Mouse (Mus musculus) liver, embryonic 13.5 days (tissue): ENCODE measurements around the gene Igf2r. TPM values are rescaled to one million over a fixed set of nuclear protein-coding genes. Genes with fewer than 3 reads are reported as not detected.

ENCODE experiments used
- ATAC-seq: fragments of 200-750 bp; cut with Nextera tagmentation; 2 replicates; pipeline ENCODE4 v1.8.0; 2017; ENCODE audit warnings: low read depth, mild to moderate bottlenecking, moderate number of reproducible peaks, moderate library complexity
- DNase-seq: peaks from one replicate; pipeline ENCODE4 v3.0.0; 2022
- H3K27ac ChIP-seq: fragments of 300-500 bp; sonication (generic); 2 replicates; pipeline ENCODE4 v1.5.1; 2015; ENCODE audit warnings: moderate library complexity, mild to moderate bottlenecking, inconsistent platforms
- H3K27me3 ChIP-seq: fragments of 300-500 bp; sonication (generic); 2 replicates; pipeline ENCODE4 v1.6.1; 2015; ENCODE audit warnings: mild to moderate bottlenecking, inconsistent platforms
- H3K36me3 ChIP-seq: fragments of 300-500 bp; sonication (generic); 2 replicates; pipeline ENCODE4 v1.6.1; 2015; ENCODE audit warnings: mild to moderate bottlenecking, inconsistent platforms
- H3K4me1 ChIP-seq: fragments of 300-500 bp; sonication (generic); replicated peaks from 2 replicates; pipeline ENCODE4 v1.6.1; 2015; ENCODE audit warnings: inconsistent platforms
- H3K4me2 ChIP-seq: fragments of 300-500 bp; sonication (generic); 2 replicates; pipeline ENCODE4 v1.6.1; 2015; ENCODE audit warnings: inconsistent platforms, mild to moderate bottlenecking, moderate library complexity
- H3K4me3 ChIP-seq: fragments of 300-500 bp; sonication (generic); replicated peaks from 2 replicates; pipeline ENCODE4 v1.5.1; 2015; ENCODE audit warnings: mild to moderate bottlenecking, inconsistent platforms
- H3K9ac ChIP-seq: fragments of 300-500 bp; sonication (generic); 2 replicates; pipeline ENCODE4 v1.6.1; 2015; ENCODE audit warnings: mild to moderate bottlenecking, inconsistent platforms
- H3K9me3 ChIP-seq: fragments of 300-500 bp; sonication (generic); replicated peaks from 2 replicates; pipeline ENCODE4 v1.6.1; 2016; ENCODE audit warnings: inconsistent platforms
- WGBS: fragments of 180-500 bp; shearing (Covaris S2); methylation state at CpG from one replicate; pipeline ENCODE4 v1.1.7; 2015; ENCODE audit not compliant: insufficient replicate concordance; 5-methylcytosine and 5-hydroxymethylcytosine counted together
- polyA plus RNA-seq: library from polyadenylated mRNA; unstranded; fragments of >200 nt; fragmentation: Nextera tagmentation; extraction: Ambion mirVana; gene quantifications from 2 replicates; pipeline ENCODE4 v1.2.1, GENCODE M21; 2015

Igf2r gene
- polyA plus RNA-seq: 13.8 and 17.4 TPM in 2 replicates

DNA sequence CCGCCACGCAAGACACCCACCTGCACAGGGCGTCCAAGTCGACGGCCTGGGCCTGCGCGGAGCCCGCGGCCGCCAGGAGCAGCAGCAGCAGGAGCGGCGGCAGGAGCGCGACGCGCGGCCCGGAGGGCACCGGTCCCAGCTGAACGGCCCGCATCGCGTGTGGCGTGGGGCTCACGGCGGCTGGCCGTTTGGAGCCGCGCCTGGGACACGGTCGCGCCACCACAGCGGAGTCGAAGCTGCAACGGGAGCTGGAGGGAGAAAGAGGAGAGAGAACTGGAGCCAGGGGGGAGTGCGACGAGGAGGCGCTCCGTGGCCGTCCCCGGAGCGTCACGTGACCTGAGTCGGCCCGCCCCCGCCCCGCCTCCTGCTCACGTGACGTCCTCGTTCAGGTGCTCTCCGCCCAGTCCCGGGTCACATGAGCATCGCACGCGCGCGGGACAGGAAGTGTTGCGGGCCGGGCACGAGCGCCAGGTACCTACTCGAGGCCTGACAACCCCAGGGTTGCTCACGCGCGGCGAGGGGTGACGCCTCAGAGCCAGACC is at the start of gene Igf2r:
TSS of gene Igf2r (minus strand) at position 285 of the 542 bp plus-strand sequence.
- Histone ChIP-seq H3K27ac (peak within 1 kb of the TSS; percentile 61), H3K4me2 (peak within 1 kb of the TSS; percentile 90), H3K4me1 (peaks cover 44% of the 10 kb centered on the region; the same call in 1 of the 2 replicates), H3K9me3 (no peaks in the 10 kb centered on the region), H3K27me3 (no peaks in the 10 kb centered on the region; the same call in 1 of the 2 replicates), H3K9ac (peak within 1 kb of the TSS; percentile 83), H3K36me3 (peaks cover 25% of the 10 kb centered on the region), H3K4me3 (peak within 1 kb of the TSS; percentile 73)
- ATAC-seq (peak; percentile 86), DNase-seq (peak; percentile 75)
- 38% methylated on average over 67 of the region's 67 CpGs for WGBS

- H3K9me3 ChIP-seq: peaks cover 9% of the 10 kb centered on the region; the same call in 1 of the 2 replicates
- H3K4me1 ChIP-seq: peaks cover 13% of the 10 kb centered on the region
- no peak overlapping the region for H3K9ac ChIP-seq
- 29% methylated on average over 4 of the region's 4 CpGs for WGBS
- H3K27ac ChIP-seq: 0 out of 2 replicates have a peak overlapping the region, but pooled peaks have one; percentile 47
- H3K27me3 ChIP-seq: no peaks in the 10 kb centered on the region
- ATAC-seq (peak; percentile 92), DNase-seq (peak; percentile 35)
- H3K4me3 ChIP-seq: no peak overlapping the region
- H3K4me2 ChIP-seq: no peak overlapping the region
- peaks cover 44% of the 10 kb centered on the region for H3K36me3 ChIP-seq
Measured at GRCm38 (mm10) chr17:12815885-12816284, 46.4 kb upstream of the Igf2r start.

DNA sequence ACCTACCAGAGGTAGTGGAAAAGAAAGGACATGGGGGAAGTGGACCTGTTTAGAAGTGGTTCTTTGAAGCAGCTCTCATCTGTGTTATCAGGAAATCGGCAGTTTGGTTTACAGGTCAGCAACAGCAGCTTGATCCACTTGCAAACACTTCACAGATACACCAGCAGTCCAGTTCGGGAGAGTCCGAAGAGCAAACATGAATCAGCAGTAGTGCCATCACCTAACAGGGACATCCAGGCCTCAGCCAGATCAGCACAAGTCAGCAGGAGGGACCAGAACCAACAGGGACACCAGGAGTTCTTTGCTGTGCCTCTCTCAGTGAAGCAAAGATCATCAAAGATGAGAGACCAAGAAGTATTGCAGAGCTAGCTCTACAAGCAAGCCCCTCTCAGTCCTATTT is 45.0 kb upstream of the Igf2r start:
- ATAC-seq (no peak), DNase-seq (no peak)
- Histone ChIP-seq H3K36me3 (peaks cover 37% of the 10 kb centered on the region), H3K9ac (no peak overlapping the region), H3K27me3 (no peaks in the 10 kb centered on the region), H3K4me2 (no peak overlapping the region), H3K4me3 (no peak overlapping the region), H3K27ac (no peak overlapping the region), H3K9me3 (0 out of 2 replicates have a peak, but pooled peaks cover under 1% of the 10 kb centered on the region), H3K4me1 (peaks cover 21% of the 10 kb centered on the region)
- 61% methylated on average over 3 of the region's 3 CpGs for WGBS

DNA sequence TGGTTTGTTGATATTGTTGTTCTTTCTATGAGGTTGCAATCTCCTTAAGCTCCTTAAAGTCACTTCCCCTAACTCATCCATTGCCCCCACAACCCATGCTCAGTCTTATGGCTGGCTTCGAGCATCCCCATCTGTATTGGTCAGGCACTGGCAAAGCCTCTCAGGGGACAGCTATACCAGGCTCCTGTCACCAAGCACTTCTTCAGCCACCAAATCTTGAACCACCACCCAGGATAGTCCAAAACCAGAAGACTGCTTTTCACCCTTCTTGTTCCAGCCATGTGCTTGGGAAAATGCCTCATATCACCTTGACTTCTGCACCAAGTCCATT is 41.5 kb upstream of the Igf2r start:
- 59% methylated on average over 1 of the region's 1 CpGs for WGBS
- no peak overlapping the region for H3K27ac ChIP-seq
- H3K4me2 ChIP-seq: no peak overlapping the region
- H3K4me1 ChIP-seq: peaks cover 14% of the 10 kb centered on the region
- no peaks in the 10 kb centered on the region for H3K9me3 ChIP-seq
- no peak for ATAC-seq
- no peaks in the 10 kb centered on the region for H3K27me3 ChIP-seq
- DNase-seq: no peak
- no peak overlapping the region for H3K9ac ChIP-seq
- H3K36me3 ChIP-seq: peaks cover 16% of the 10 kb centered on the region
- no peak overlapping the region for H3K4me3 ChIP-seq

DNA sequence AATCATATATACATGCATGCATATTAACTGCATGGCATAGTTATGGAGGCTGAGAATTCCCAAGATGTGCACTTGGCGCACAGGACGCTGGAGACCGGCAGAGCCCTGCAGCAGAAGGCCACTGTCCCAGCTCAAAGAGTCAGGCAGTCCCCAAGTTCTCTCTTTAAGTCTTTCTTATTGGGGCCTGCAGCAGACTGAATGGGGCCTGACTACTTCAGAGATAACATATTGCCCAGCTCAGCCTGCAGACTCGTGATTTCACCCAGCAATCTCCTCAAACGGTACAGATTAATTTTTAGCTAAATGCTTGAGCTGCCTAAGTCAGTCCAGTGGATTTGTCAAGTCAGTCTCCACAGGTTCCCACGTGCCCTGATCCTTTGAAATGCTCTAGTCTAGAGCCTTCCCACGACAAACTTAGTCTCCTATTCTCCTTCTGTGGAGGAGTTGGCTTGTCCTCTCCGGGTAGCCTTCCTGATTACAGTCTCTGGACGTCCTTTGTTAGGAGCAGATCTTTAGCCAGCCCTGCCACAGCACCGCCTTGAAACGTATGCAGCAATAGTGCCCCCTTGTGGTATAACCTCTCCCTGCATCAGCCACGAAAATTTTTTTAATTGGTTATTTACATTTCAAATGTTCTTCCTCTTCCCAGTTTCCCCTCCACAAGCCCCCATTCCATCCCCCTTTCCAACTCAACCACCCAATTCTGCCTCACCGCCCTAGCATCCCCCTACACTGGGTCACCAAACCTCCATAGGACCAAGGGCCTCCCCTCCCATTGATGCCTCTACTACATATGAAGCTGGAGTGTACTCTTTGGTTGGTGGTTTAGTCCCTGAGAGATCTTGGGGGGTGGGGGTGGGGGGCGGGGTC is 40.9 kb upstream of the Igf2r start:
- ATAC-seq (peak; percentile 65), DNase-seq (peak; percentile 24)
- Histone ChIP-seq H3K4me2 (no peak overlapping the region), H3K36me3 (peaks cover 16% of the 10 kb centered on the region), H3K4me1 (peaks cover 8% of the 10 kb centered on the region), H3K9ac (no peak overlapping the region), H3K27ac (no peak overlapping the region), H3K4me3 (no peak overlapping the region), H3K9me3 (no peaks in the 10 kb centered on the region), H3K27me3 (no peaks in the 10 kb centered on the region)
- WGBS: 18% methylated on average over 14 of the region's 14 CpGs

DNA sequence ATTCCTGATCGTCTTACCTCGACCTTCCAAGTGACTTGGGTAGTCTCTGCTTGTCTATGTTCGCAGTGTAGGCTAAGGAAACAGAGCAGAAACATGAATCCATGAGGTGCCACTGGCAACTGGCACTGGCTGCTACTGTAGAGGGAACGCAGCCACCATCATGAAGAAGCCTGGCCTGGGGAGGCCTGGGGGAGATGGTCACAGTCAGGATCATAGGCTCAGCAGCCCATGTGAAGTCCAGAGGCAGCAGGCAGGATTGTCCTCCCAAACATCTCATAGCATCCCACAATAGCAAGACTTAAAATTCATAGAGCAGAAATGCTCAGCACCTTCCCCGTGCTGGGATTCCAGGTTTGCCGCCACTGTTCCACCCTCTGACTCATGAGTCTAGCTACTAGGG is 39.4 kb upstream of the Igf2r start:
- Histone ChIP-seq H3K36me3 (peaks cover 4% of the 10 kb centered on the region; the same call in 1 of the 2 replicates), H3K4me1 (peaks cover 8% of the 10 kb centered on the region), H3K27ac (no peak overlapping the region), H3K9ac (no peak overlapping the region), H3K9me3 (no peaks in the 10 kb centered on the region), H3K4me2 (no peak overlapping the region), H3K27me3 (no peaks in the 10 kb centered on the region), H3K4me3 (no peak overlapping the region)
- no peak for DNase-seq
- ATAC-seq: no peak
- 73% methylated on average over 6 of the region's 6 CpGs for WGBS

- Histone ChIP-seq H3K4me1 (no peaks in the 10 kb centered on the region), H3K4me3 (no peak overlapping the region), H3K4me2 (no peak overlapping the region), H3K36me3 (no peaks in the 10 kb centered on the region), H3K9me3 (no peaks in the 10 kb centered on the region), H3K27ac (no peak overlapping the region), H3K9ac (no peak overlapping the region), H3K27me3 (no peaks in the 10 kb centered on the region)
- ATAC-seq: no peak
- DNase-seq: no peak
Measured at GRCm38 (mm10) chr17:12804584-12805445, 35.4 kb upstream of the Igf2r start.

- Histone ChIP-seq H3K4me2 (no peak overlapping the region), H3K9me3 (no peaks in the 10 kb centered on the region), H3K36me3 (no peaks in the 10 kb centered on the region), H3K4me3 (no peak overlapping the region), H3K27ac (no peak overlapping the region), H3K4me1 (0 out of 2 replicates have a peak, but pooled peaks cover 9% of the 10 kb centered on the region), H3K9ac (no peak overlapping the region), H3K27me3 (no peaks in the 10 kb centered on the region)
- DNase-seq: no peak
- WGBS: 56% methylated on average over 9 of the region's 9 CpGs
- ATAC-seq: no peak
Measured at GRCm38 (mm10) chr17:12801861-12802540, 32.5 kb upstream of the Igf2r start.

GRCm38 (mm10) chr17:12799368-12800275 is 30.2 kb upstream of the Igf2r start:
- Histone ChIP-seq H3K4me3 (no peak overlapping the region), H3K27ac (no peak overlapping the region)

GRCm38 (mm10) chr17:12798571-12798970 is 29.1 kb upstream of the Igf2r start:
- Histone ChIP-seq H3K9ac (no peak overlapping the region), H3K27me3 (no peaks in the 10 kb centered on the region), H3K4me1 (peaks cover 40% of the 10 kb centered on the region), H3K27ac (no peak overlapping the region), H3K9me3 (no peaks in the 10 kb centered on the region), H3K36me3 (no peaks in the 10 kb centered on the region), H3K4me3 (no peak overlapping the region), H3K4me2 (no peak overlapping the region)
- ATAC-seq: no peak
- no peak for DNase-seq
- WGBS: 71% methylated on average over 3 of the region's 3 CpGs

More at GRCm38 (mm10) chr17:12799368-12800275, 30.2 kb upstream of the Igf2r start:
- Histone ChIP-seq H3K27me3 (no peaks in the 10 kb centered on the region), H3K4me2 (no peak overlapping the region), H3K4me1 (peaks cover 29% of the 10 kb centered on the region), H3K9ac (no peak overlapping the region), H3K9me3 (no peaks in the 10 kb centered on the region), H3K36me3 (no peaks in the 10 kb centered on the region)
- WGBS: 64% methylated on average over 12 of the region's 12 CpGs
- DNase-seq (no peak), ATAC-seq (peak; percentile 21; the same call in 1 of the 2 replicates)
